Mouse (Mus musculus) small intestine, adult 2 months (tissue): ENCODE results near the gene Gm20388.

Source experiments
- CTCF ChIP-seq: fragments of 200-500 bp; IDR thresholded peaks from 2 replicates; pipeline ENCODE4 v1.5.1; 2012; ENCODE audit warnings: low read depth, mild to moderate bottlenecking, control low read depth, inconsistent platforms, low read length, moderate library complexity, mixed read lengths; ENCODE audit not compliant: insufficient replicate concordance, insufficient read length; ENCODE audit errors: extremely low read depth
- POLR2A ChIP-seq: fragments of 200-500 bp; IDR thresholded peaks from 2 replicates; pipeline ENCODE4 v1.6.1; 2012; ENCODE audit warnings: low read depth, mild to moderate bottlenecking, control low read depth, inconsistent platforms, low read length, moderate library complexity

DNA sequence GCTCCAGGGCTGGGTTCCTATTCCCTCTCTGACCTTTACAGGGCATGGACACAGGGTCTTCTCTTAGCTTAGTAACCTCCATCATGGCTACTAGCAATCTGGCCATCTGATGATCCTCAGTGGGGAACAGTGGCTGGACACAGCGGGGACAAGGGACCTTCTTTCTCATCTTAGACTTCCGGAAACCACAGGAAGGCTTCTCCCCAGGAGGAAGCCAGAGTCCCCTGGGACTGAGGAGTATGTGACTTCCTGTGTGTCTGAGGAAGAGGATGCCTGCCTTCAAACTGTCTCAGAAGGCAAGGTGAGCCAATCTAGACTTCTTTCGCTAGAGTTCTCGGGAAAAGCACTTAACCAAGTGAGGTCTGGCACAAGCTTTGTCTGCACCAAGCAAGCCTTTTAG, 789.4 kb downstream of the Gm20388 start:
- no peak for TF ChIP-seq POLR2A
- no peak for TF ChIP-seq CTCF
